Mouse (Mus musculus) erythroblast, embryonic 14.5 days (primary cell): ENCODE data around the gene Speer4d.
"Not testable (repeated sequence)": the region's sequence is repeated elsewhere in the genome, so short reads cannot be mapped to it uniquely, and the experiment has no call there.

ENCODE experiments used
- GATA1 ChIP-seq: IDR thresholded peaks from 2 replicates; pipeline ENCODE4 v1.6.1; 2012; ENCODE audit warnings: low read length, inconsistent platforms, mixed read lengths
- TAL1 ChIP-seq: IDR thresholded peaks from 3 replicates; pipeline ENCODE4 v1.6.1; 2012; ENCODE audit warnings: low read length, inconsistent platforms, mixed read lengths

GRCm38 (mm10) chr5:15630068-15630467 lies 11.2 kb downstream of the Speer4d start:
- TF ChIP-seq GATA1, TAL1: not testable (repeated sequence)
